Mouse (Mus musculus) liver, embryonic 12.5 days (tissue): Measurements from ENCODE around the gene Rprml. TPM values are rescaled to one million over a fixed set of nuclear protein-coding genes. Genes with fewer than 3 reads are reported as not detected.
A peak's percentile ranks its signal among the peaks of the same experiment; 100 is the strongest.

ENCODE experiments used
- ATAC-seq: fragments of 200-750 bp; cut with Nextera tagmentation; 2 replicates; pipeline ENCODE4 v1.8.0; 2017; ENCODE audit warnings: moderate number of reproducible peaks, mild to moderate bottlenecking, moderate library complexity
- H3K27ac ChIP-seq: fragments of 300-500 bp; sonication (generic); 2 replicates; pipeline ENCODE4 v1.5.1; 2016; ENCODE audit warnings: mild to moderate bottlenecking
- H3K27me3 ChIP-seq: fragments of 300-500 bp; sonication (generic); replicated peaks from 2 replicates; pipeline ENCODE4 v1.6.1; 2016; ENCODE audit warnings: mild to moderate bottlenecking, moderate library complexity
- H3K36me3 ChIP-seq: fragments of 300-500 bp; sonication (generic); 2 replicates; pipeline ENCODE4 v1.6.1; 2016; ENCODE audit warnings: mild to moderate bottlenecking, moderate library complexity
- H3K4me1 ChIP-seq: fragments of 300-500 bp; sonication (generic); 2 replicates; pipeline ENCODE4 v1.6.1; 2016
- H3K4me2 ChIP-seq: fragments of 300-500 bp; sonication (generic); 2 replicates; pipeline ENCODE4 v1.6.1; 2016; ENCODE audit warnings: mild to moderate bottlenecking, moderate library complexity
- H3K4me3 ChIP-seq: fragments of 300-500 bp; sonication (generic); 2 replicates; pipeline ENCODE4 v1.5.1; 2016; ENCODE audit warnings: mild to moderate bottlenecking, moderate library complexity
- H3K9ac ChIP-seq: fragments of 300-500 bp; sonication (generic); 2 replicates; pipeline ENCODE4 v1.6.1; 2016; ENCODE audit warnings: mild to moderate bottlenecking, moderate library complexity
- H3K9me3 ChIP-seq: fragments of 300-500 bp; sonication (generic); replicated peaks from 2 replicates; pipeline ENCODE4 v1.6.1; 2016; ENCODE audit warnings: mild to moderate bottlenecking, moderate library complexity
- WGBS: fragments of 180-500 bp; shearing (Covaris S2); methylation state at CpG from one replicate; pipeline ENCODE4 v1.1.7; 2016; ENCODE audit not compliant: insufficient replicate concordance; 5-methylcytosine and 5-hydroxymethylcytosine counted together
- polyA plus RNA-seq: library from polyadenylated mRNA; unstranded; fragments of >200 nt; fragmentation: Nextera tagmentation; extraction: Ambion mirVana; gene quantifications from 2 replicates; pipeline ENCODE4 v1.2.1, GENCODE M21; 2016

Gene Rprml
- polyA plus RNA-seq, result not detected in 2 replicates

GRCm38 (mm10) chr11:103649301-103649982 is at the start of gene Rprml:
TSS of gene Rprml (plus strand) at chr11:103649570.
- Histone ChIP-seq H3K27ac (no peak within 1 kb of the TSS), H3K4me1 (0 out of 2 replicates have a peak, but pooled peaks cover 9% of the 10 kb centered on the region), H3K27me3 (peaks cover 92% of the 10 kb centered on the region), H3K9me3 (no peaks in the 10 kb centered on the region), H3K4me2 (peak within 1 kb of the TSS; percentile 54), H3K4me3 (peak within 1 kb of the TSS; percentile 26), H3K36me3 (no peaks in the 10 kb centered on the region), H3K9ac (no peak within 1 kb of the TSS)
- WGBS, result 2% methylated on average over 64 of the region's 71 CpGs
- no peak for ATAC-seq

- Histone ChIP-seq H3K27me3 (no peaks in the 10 kb centered on the region), H3K4me1 (no peaks in the 10 kb centered on the region), H3K36me3 (no peaks in the 10 kb centered on the region), H3K9me3 (no peaks in the 10 kb centered on the region), H3K4me3 (no peak overlapping the region), H3K9ac (no peak overlapping the region), H3K27ac (no peak overlapping the region), H3K4me2 (no peak overlapping the region)
- 42% methylated on average over 5 of the region's 5 CpGs for WGBS
- no peak for ATAC-seq
Measured at GRCm38 (mm10) chr11:103606611-103607010, 42.8 kb upstream of the Rprml start.

DNA sequence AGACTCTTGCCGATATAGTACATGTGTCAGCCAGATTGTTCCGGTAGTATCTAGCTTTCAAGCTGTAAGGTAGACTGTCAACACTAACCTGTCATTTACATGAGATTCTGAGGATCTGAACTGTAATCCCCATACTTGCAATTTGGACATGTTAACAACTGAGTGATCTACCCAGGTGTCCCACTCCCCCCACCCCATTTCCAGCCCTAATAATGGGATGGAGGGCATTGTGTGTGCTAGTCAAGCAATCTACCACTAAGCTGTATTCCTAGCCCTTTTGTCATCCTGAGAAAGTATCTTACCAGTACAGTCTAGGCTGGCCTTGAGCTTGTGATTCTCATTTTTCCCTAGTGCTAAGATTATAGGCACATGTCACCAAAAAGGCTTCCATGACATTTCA is 38.6 kb upstream of the Rprml start:
- H3K9me3 ChIP-seq, result no peaks in the 10 kb centered on the region
- 83% methylated on average over 2 of the region's 2 CpGs for WGBS
- no peaks in the 10 kb centered on the region for H3K4me1 ChIP-seq
- no peak overlapping the region for H3K27ac ChIP-seq
- no peak for ATAC-seq
- H3K4me3 ChIP-seq, result no peak overlapping the region
- no peaks in the 10 kb centered on the region for H3K36me3 ChIP-seq
- H3K27me3 ChIP-seq, result no peaks in the 10 kb centered on the region
- no peak overlapping the region for H3K9ac ChIP-seq
- H3K4me2 ChIP-seq, result no peak overlapping the region

DNA sequence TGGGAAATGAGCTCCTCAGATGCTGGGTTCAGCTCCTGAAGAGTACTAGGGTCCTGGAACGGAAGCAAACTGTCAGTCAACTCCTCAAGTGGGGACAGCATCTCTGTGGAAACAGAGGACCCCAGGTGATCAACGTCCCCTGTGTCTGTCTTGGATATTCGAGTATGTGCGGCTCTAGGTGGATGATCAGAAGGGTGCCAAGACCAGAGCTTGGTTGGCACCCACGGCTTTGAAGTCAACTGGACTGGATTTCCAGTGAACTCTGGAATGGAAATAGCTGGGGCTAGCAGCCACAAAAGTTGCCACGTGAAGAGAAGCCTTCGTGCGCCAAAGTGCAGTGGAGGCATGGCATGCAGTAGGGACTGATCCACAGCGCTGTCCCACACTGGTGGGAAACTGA is 28.3 kb upstream of the Rprml start, which contains the start of gene Gm884:
TSS of gene Gm884 (minus strand) at position 101 of the 400 bp plus-strand sequence.
- WGBS, result 69% methylated on average over 9 of the region's 9 CpGs

GRCm38 (mm10) chr11:103627453-103627852 is 21.9 kb upstream of the Rprml start:
- Histone ChIP-seq H3K27me3 (no peaks in the 10 kb centered on the region), H3K4me3 (no peak overlapping the region), H3K9ac (no peak overlapping the region), H3K4me2 (no peak overlapping the region), H3K4me1 (no peaks in the 10 kb centered on the region), H3K36me3 (no peaks in the 10 kb centered on the region), H3K27ac (no peak overlapping the region), H3K9me3 (no peaks in the 10 kb centered on the region)
- WGBS, result 68% methylated on average over 23 of the region's 23 CpGs
- ATAC-seq, result no peak

More for the DNA sequence above, 28.3 kb upstream of the Rprml start, which contains the start of gene Gm884:
- no peak for ATAC-seq
- H3K9me3 ChIP-seq, result no peaks in the 10 kb centered on the region
- H3K36me3 ChIP-seq, result no peaks in the 10 kb centered on the region
- H3K4me1 ChIP-seq, result no peaks in the 10 kb centered on the region
- no peak within 1 kb of the TSS for H3K27ac ChIP-seq
- H3K4me3 ChIP-seq, result no peak within 1 kb of the TSS
- no peaks in the 10 kb centered on the region for H3K27me3 ChIP-seq
- no peak within 1 kb of the TSS for H3K4me2 ChIP-seq
- H3K9ac ChIP-seq, result no peak within 1 kb of the TSS

DNA sequence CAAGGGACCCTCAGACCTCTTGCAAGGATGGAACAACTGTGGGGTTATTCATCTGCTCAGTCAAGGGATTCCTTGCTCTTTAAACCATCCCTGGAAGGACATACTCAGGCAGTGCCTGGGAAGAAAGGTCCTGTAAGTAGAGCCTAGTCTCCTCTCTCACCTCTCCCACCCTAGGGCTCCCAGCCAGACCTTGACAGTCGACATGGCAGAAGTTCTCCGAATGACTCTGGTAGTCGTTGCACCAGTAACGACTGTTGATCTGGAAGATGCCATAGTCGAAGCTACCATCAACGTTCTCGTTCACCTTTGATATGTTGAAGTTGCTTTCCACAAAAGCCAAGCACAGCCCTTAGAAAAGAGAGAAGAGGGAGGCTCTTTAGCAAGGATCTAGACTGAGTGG is 14.6 kb upstream of the Rprml start:
- Histone ChIP-seq H3K27ac (no peak overlapping the region), H3K4me1 (no peaks in the 10 kb centered on the region), H3K36me3 (no peaks in the 10 kb centered on the region), H3K4me2 (no peak overlapping the region), H3K9me3 (no peaks in the 10 kb centered on the region), H3K4me3 (no peak overlapping the region), H3K27me3 (peaks cover 21% of the 10 kb centered on the region), H3K9ac (no peak overlapping the region)
- WGBS, result 73% methylated on average over 7 of the region's 7 CpGs
- no peak for ATAC-seq

DNA sequence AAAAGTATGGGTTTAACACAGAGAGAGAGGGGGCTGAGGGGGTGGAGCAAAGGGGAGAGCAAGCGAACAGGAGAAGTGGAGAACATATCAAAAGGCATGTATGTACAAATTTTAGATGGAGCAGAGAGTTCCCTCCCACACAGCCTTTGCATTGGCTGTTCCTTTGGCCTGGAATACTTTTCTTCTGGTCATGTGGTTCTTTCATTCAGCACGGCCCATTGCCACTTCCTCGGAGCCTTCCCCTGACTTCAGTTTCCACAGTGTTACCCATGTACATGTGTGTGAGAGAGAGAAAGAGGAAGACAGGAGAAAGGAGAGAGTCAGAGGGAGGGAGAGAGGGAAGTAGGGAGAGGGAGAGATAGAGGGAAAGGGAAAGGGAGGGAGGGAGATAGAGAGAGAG is 13.9 kb upstream of the Rprml start:
- Histone ChIP-seq H3K27me3 (peaks cover 28% of the 10 kb centered on the region), H3K9me3 (no peaks in the 10 kb centered on the region), H3K4me1 (no peaks in the 10 kb centered on the region), H3K4me2 (no peak overlapping the region), H3K36me3 (no peaks in the 10 kb centered on the region), H3K27ac (no peak overlapping the region), H3K9ac (no peak overlapping the region), H3K4me3 (no peak overlapping the region)
- 59% methylated on average over 3 of the region's 3 CpGs for WGBS
- ATAC-seq, result no peak

GRCm38 (mm10) chr11:103636261-103636660 is 13.1 kb upstream of the Rprml start:
- no peak overlapping the region for H3K4me3 ChIP-seq
- no peak overlapping the region for H3K4me2 ChIP-seq
- H3K27ac ChIP-seq, result no peak overlapping the region
- no peaks in the 10 kb centered on the region for H3K9me3 ChIP-seq
- no peak overlapping the region for H3K9ac ChIP-seq
- no peaks in the 10 kb centered on the region for H3K36me3 ChIP-seq
- peaks cover 31% of the 10 kb centered on the region for H3K27me3 ChIP-seq
- 71% methylated on average over 6 of the region's 6 CpGs for WGBS
- H3K4me1 ChIP-seq, result no peaks in the 10 kb centered on the region
- no peak for ATAC-seq

DNA sequence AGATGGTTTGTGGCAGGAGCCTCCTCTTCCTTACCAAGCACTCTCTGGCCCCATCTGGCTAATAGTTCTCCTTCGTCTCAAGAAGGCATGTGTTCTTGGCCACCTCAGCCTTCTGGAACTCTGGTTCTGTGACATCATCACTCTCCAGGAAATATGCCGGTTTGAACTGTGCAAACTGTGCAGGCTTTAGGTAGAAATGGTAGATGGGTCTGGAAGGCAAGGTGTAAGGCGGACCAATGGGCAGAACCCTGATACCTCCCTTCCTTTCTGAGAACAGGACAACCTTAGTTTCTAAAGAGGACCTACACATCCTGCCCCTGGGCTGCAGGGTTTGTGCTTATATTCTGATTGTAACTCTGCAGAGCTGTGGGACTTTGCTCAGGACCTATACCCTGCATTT is 10.6 kb upstream of the Rprml start, which contains the start of gene Lyzl6:
TSS of gene Lyzl6 (minus strand) at position 101 of the 400 bp plus-strand sequence.
- H3K27me3 ChIP-seq, result peaks cover 46% of the 10 kb centered on the region
- H3K27ac ChIP-seq, result no peak within 1 kb of the TSS
- no peaks in the 10 kb centered on the region for H3K9me3 ChIP-seq
- no peak within 1 kb of the TSS for H3K4me2 ChIP-seq
- 55% methylated on average over 3 of the region's 3 CpGs for WGBS
- H3K4me3 ChIP-seq, result no peak within 1 kb of the TSS
- no peaks in the 10 kb centered on the region for H3K4me1 ChIP-seq
- no peak for ATAC-seq
- H3K36me3 ChIP-seq, result no peaks in the 10 kb centered on the region
- H3K9ac ChIP-seq, result no peak within 1 kb of the TSS

DNA sequence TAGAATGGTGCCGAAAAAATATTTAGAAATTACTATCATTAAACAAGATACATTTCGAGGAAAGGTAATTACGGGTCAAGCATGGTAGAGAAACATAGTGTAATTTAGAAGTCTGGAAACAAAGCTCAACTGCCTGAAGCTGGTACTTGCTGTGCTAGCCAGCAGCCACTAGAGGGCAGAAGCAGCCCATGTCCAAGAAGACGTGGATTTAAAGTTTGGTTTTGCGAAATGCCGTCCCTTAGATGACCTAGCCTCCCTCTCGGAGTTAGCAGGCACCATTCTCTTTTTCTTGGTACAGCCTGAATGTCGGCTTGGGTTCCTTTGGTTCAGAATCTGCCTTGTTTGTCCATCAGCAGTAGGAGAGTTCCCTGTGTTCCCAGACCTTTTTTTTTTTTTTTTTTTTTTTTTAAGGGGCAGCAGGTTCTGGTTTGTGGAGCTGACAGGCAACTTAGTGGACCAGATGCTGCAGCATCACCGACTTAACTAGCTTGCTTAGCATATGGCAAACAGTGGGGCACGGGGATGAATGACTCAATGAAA is 9.9 kb upstream of the Rprml start:
- H3K4me3 ChIP-seq, result no peak overlapping the region
- H3K36me3 ChIP-seq, result no peaks in the 10 kb centered on the region
- H3K9ac ChIP-seq, result no peak overlapping the region
- WGBS, result 3% methylated on average over 10 of the region's 10 CpGs
- no peak for ATAC-seq
- no peaks in the 10 kb centered on the region for H3K4me1 ChIP-seq
- H3K27me3 ChIP-seq, result peaks cover 49% of the 10 kb centered on the region
- no peak overlapping the region for H3K4me2 ChIP-seq
- H3K9me3 ChIP-seq, result no peaks in the 10 kb centered on the region
- H3K27ac ChIP-seq, result no peak overlapping the region

GRCm38 (mm10) chr11:103643211-103643610 is 6.2 kb upstream of the Rprml start:
- Histone ChIP-seq H3K4me2 (no peak overlapping the region), H3K9ac (no peak overlapping the region), H3K27me3 (peaks cover 71% of the 10 kb centered on the region), H3K36me3 (no peaks in the 10 kb centered on the region), H3K4me1 (no peaks in the 10 kb centered on the region), H3K9me3 (no peaks in the 10 kb centered on the region), H3K4me3 (no peak overlapping the region), H3K27ac (no peak overlapping the region)
- WGBS, result 66% methylated on average over 9 of the region's 9 CpGs
- no peak for ATAC-seq

GRCm38 (mm10) chr11:103645731-103646130 is 3.6 kb upstream of the Rprml start:
- Histone ChIP-seq H3K4me1 (0 out of 2 replicates have a peak, but pooled peaks cover 9% of the 10 kb centered on the region), H3K27ac (no peak overlapping the region), H3K4me2 (no peak overlapping the region), H3K9me3 (no peaks in the 10 kb centered on the region), H3K36me3 (no peaks in the 10 kb centered on the region), H3K27me3 (peaks cover 74% of the 10 kb centered on the region), H3K4me3 (no peak overlapping the region), H3K9ac (no peak overlapping the region)
- ATAC-seq, result no peak
- 65% methylated on average over 8 of the region's 8 CpGs for WGBS
